Mouse (Mus musculus) embryonic facial prominence, embryonic 12.5 days (tissue): Measurements from ENCODE around the gene Grik4. TPM values are rescaled to one million over a fixed set of nuclear protein-coding genes. Genes with fewer than 3 reads are reported as not detected.

ENCODE experiments used
- ATAC-seq: fragments of 200-750 bp; cut with Nextera tagmentation; 2 replicates; pipeline ENCODE4 v1.8.0; 2017; ENCODE audit not compliant: insufficient number of reproducible peaks, insufficient read depth, low FRiP score, low TSS enrichment
- H3K27ac ChIP-seq: fragments of 300-500 bp; sonication (generic); 2 replicates; pipeline ENCODE4 v1.5.1; 2016; ENCODE audit warnings: mild to moderate bottlenecking
- H3K27me3 ChIP-seq: fragments of 300-500 bp; sonication (generic); 2 replicates; pipeline ENCODE4 v1.6.1; 2016; ENCODE audit warnings: mild to moderate bottlenecking, moderate library complexity
- H3K36me3 ChIP-seq: fragments of 300-500 bp; sonication (generic); 2 replicates; pipeline ENCODE4 v1.6.1; 2016; ENCODE audit warnings: mild to moderate bottlenecking
- H3K4me1 ChIP-seq: fragments of 300-500 bp; sonication (generic); 2 replicates; pipeline ENCODE4 v1.6.1; 2016
- H3K4me2 ChIP-seq: fragments of 300-500 bp; sonication (generic); replicated peaks from 2 replicates; pipeline ENCODE4 v1.6.1; 2016; ENCODE audit warnings: mild to moderate bottlenecking, moderate library complexity
- H3K4me3 ChIP-seq: fragments of 300-500 bp; sonication (generic); 2 replicates; pipeline ENCODE4 v1.5.1; 2016; ENCODE audit warnings: mild to moderate bottlenecking
- H3K9ac ChIP-seq: fragments of 300-500 bp; sonication (generic); 2 replicates; pipeline ENCODE4 v1.6.1; 2016; ENCODE audit warnings: mild to moderate bottlenecking, moderate library complexity
- H3K9me3 ChIP-seq: fragments of 300-500 bp; sonication (generic); 2 replicates; pipeline ENCODE4 v1.6.1; 2016; ENCODE audit warnings: mild to moderate bottlenecking, moderate library complexity
- WGBS: fragments of 180-500 bp; shearing (Covaris S2); methylation state at CpG from one replicate; pipeline ENCODE4 v1.1.7; 2016; 5-methylcytosine and 5-hydroxymethylcytosine counted together
- polyA plus RNA-seq: library from polyadenylated mRNA; unstranded; fragments of >200 nt; fragmentation: Nextera tagmentation; extraction: Ambion mirVana; gene quantifications from 2 replicates; pipeline ENCODE4 v1.2.1, GENCODE M21; 2016

The Grik4 gene
- polyA plus RNA-seq, 1 experiment from 2014 or later: 3.8 TPM

GRCm38 (mm10) chr9:42647596-42647995, 296.7 kb downstream of the Grik4 start:
- 63% methylated on average over 3 of the region's 3 CpGs for WGBS
- no peak for ATAC-seq

GRCm38 (mm10) chr9:42646821-42647220, 297.5 kb downstream of the Grik4 start:
- no peaks in the 10 kb centered on the region for H3K27me3 ChIP-seq
- H3K4me2 ChIP-seq: no peak overlapping the region
- H3K9me3 ChIP-seq: no peaks in the 10 kb centered on the region
- no peaks in the 10 kb centered on the region for H3K36me3 ChIP-seq
- 63% methylated on average over 10 of the region's 10 CpGs for WGBS
- ATAC-seq: no peak
- no peak overlapping the region for H3K4me3 ChIP-seq
- H3K4me1 ChIP-seq: peaks cover 3% of the 10 kb centered on the region; the same call in 1 of the 2 replicates
- no peak overlapping the region for H3K9ac ChIP-seq
- H3K27ac ChIP-seq: no peak overlapping the region

More at GRCm38 (mm10) chr9:42647596-42647995, 296.7 kb downstream of the Grik4 start:
- Histone ChIP-seq H3K4me1 (peaks cover 3% of the 10 kb centered on the region; the same call in 1 of the 2 replicates), H3K27ac (no peak overlapping the region), H3K9me3 (no peaks in the 10 kb centered on the region), H3K4me3 (no peak overlapping the region), H3K36me3 (no peaks in the 10 kb centered on the region), H3K27me3 (no peaks in the 10 kb centered on the region), H3K9ac (no peak overlapping the region), H3K4me2 (no peak overlapping the region)

- H3K9ac ChIP-seq: no peak overlapping the region
- no peak for ATAC-seq
- 92% methylated on average over 5 of the region's 5 CpGs for WGBS
- no peak overlapping the region for H3K27ac ChIP-seq
- H3K4me2 ChIP-seq: no peak overlapping the region
- no peaks in the 10 kb centered on the region for H3K27me3 ChIP-seq
- no peak overlapping the region for H3K4me3 ChIP-seq
- H3K4me1 ChIP-seq: peaks cover 3% of the 10 kb centered on the region; the same call in 1 of the 2 replicates
- no peaks in the 10 kb centered on the region for H3K36me3 ChIP-seq
- H3K9me3 ChIP-seq: no peaks in the 10 kb centered on the region
Observed at GRCm38 (mm10) chr9:42645161-42645560, 299.1 kb downstream of the Grik4 start.

- no peak overlapping the region for H3K9ac ChIP-seq
- 58% methylated on average over 5 of the region's 5 CpGs for WGBS
- no peak overlapping the region for H3K4me2 ChIP-seq
- no peak overlapping the region for H3K4me3 ChIP-seq
- H3K36me3 ChIP-seq: no peaks in the 10 kb centered on the region
- no peak overlapping the region for H3K27ac ChIP-seq
- no peak for ATAC-seq
- H3K27me3 ChIP-seq: no peaks in the 10 kb centered on the region
- no peaks in the 10 kb centered on the region for H3K9me3 ChIP-seq
- H3K4me1 ChIP-seq: peaks cover 3% of the 10 kb centered on the region; the same call in 1 of the 2 replicates
Observed at GRCm38 (mm10) chr9:42642821-42643220, 301.5 kb downstream of the Grik4 start.

DNA sequence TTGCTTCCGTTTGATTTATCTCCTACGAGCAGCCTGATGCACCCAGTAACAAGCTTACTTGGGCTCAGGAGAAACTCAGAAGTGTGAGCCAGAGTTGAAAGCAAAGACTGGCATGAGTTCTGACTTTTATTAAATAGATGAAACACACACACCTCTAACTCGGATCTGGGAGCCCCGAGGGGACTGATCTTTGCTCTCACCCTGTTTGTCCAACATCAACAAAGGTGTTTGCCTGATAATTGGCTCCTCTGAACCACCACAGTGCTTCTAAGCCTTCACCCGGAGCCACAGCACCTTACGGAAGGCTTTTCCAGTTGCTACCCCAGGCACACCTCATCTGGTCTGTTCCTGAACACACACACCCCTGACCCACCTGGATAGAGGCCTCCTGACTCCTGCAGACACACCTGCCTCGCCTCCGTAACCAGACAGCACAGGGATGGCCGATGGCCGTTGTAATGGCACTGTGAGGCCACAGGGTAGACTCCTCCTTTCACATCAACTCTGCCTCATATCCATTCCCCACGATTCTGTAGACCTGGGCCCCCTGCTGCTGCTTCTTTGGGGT, 302.7 kb downstream of the Grik4 start:
- ATAC-seq: no peak
- Histone ChIP-seq H3K4me3 (no peak overlapping the region), H3K36me3 (no peaks in the 10 kb centered on the region), H3K4me2 (no peak overlapping the region), H3K4me1 (no peaks in the 10 kb centered on the region), H3K9ac (no peak overlapping the region), H3K9me3 (no peaks in the 10 kb centered on the region), H3K27me3 (no peaks in the 10 kb centered on the region), H3K27ac (no peak overlapping the region)
- 68% methylated on average over 11 of the region's 11 CpGs for WGBS

GRCm38 (mm10) chr9:42636446-42636845, 307.8 kb downstream of the Grik4 start:
- Histone ChIP-seq H3K27me3 (no peaks in the 10 kb centered on the region), H3K4me3 (no peak overlapping the region), H3K4me1 (no peaks in the 10 kb centered on the region), H3K36me3 (no peaks in the 10 kb centered on the region), H3K27ac (no peak overlapping the region), H3K4me2 (no peak overlapping the region), H3K9me3 (no peaks in the 10 kb centered on the region), H3K9ac (no peak overlapping the region)
- 70% methylated on average over 10 of the region's 10 CpGs for WGBS
- no peak for ATAC-seq

DNA sequence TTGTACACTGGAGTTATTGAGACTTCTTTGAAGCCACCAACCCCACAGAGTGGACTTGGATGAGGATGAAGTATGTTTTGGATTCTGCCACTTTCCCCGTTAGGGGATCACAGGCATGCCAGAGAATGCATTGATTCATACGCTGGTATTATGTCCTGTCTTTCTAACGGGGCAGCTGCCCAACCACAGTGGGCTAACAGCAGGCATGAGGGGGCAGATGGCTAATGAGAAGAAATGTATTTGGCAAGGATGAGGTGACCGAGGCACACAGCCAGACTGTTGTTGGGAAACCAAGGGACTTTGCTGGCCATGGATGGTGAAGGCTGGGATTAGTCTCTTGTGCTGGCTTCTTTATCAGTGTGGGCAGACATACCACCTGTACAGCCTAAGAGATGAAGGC, 312.8 kb downstream of the Grik4 start:
- Histone ChIP-seq H3K9ac (no peak overlapping the region), H3K4me2 (no peak overlapping the region), H3K9me3 (no peaks in the 10 kb centered on the region), H3K27ac (no peak overlapping the region), H3K4me3 (no peak overlapping the region), H3K36me3 (no peaks in the 10 kb centered on the region), H3K4me1 (no peaks in the 10 kb centered on the region), H3K27me3 (no peaks in the 10 kb centered on the region)
- ATAC-seq: no peak
- 87% methylated on average over 4 of the region's 4 CpGs for WGBS

DNA sequence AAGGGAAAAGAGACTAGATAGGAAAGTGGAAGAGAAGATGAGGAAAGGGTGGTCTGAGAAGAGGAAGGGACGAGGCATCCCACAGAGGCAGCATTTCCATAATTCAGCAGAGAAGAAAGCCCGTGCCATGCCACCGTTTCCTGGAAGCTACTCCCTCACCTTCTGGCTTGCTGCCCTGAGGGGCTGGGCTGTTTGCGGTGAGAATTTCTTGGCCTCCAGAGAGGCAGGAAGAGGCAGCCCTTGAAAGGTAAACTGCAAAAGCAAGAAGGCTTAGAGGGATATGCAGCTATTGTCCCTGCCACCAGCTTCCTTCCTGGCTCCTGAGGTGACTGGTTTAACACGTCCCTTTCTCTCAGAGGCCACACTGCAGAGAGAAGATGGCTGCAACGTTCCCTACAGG, 316.7 kb downstream of the Grik4 start:
- no peaks in the 10 kb centered on the region for H3K9me3 ChIP-seq
- no peak for ATAC-seq
- H3K9ac ChIP-seq: no peak overlapping the region
- H3K36me3 ChIP-seq: no peaks in the 10 kb centered on the region
- H3K4me2 ChIP-seq: no peak overlapping the region
- 17% methylated on average over 6 of the region's 6 CpGs for WGBS
- H3K4me1 ChIP-seq: 0 out of 2 replicates have a peak, but pooled peaks cover 3% of the 10 kb centered on the region
- no peak overlapping the region for H3K4me3 ChIP-seq
- H3K27ac ChIP-seq: no peak overlapping the region
- no peaks in the 10 kb centered on the region for H3K27me3 ChIP-seq

DNA sequence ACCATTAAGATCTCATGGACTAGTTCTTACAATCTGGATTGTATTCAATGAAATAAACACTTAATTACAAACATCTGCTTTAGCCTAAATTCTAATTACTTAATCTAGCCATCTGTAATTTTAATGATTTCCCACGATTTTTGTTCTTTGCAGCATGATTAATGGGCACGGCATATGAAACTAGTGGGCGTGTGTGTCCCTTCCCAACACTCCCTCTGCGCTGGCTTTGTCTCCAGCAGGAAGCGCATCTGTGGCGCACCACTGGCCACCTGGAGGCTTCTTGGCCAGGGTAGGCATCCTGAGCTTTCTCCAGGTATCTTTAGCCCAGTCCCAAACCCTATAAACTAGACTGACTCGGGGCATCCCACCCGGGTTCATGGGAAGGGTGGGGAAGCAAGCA, 317.1 kb downstream of the Grik4 start:
- no peak overlapping the region for H3K27ac ChIP-seq

DNA sequence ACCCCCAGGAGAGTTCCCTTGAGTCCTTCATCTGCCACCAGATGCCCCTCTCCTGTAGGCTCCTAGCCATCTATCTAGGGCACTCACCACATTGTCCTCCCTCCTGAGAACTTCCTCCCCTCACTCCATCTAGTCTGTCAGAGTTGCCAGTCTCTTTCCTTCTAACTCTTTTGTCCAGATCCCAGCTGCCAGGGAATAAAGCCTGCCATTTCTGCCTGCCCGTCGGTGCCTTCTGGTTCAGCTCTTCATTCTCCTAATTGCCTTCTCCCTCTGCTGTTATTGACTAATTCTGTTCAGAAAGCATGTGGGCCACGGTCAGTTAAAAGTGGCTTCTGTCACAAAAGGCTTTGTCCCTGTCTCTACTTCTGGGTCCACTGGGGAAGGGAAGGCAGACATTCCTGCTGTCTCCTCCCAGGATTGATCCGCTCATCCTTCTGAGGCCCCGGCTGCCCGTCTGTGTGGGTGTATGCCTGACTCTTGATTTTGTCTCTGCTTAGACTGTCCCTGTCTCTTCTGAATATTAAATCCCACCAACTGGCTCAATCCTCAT, 318.0 kb downstream of the Grik4 start:
- no peak overlapping the region for H3K4me3 ChIP-seq
- H3K9ac ChIP-seq: no peak overlapping the region
- H3K36me3 ChIP-seq: no peaks in the 10 kb centered on the region
- WGBS: 44% methylated on average over 6 of the region's 6 CpGs
- no peaks in the 10 kb centered on the region for H3K9me3 ChIP-seq
- 0 out of 2 replicates have a peak, but pooled peaks cover 3% of the 10 kb centered on the region for H3K4me1 ChIP-seq
- no peak for ATAC-seq
- no peak overlapping the region for H3K4me2 ChIP-seq
- no peaks in the 10 kb centered on the region for H3K27me3 ChIP-seq
- H3K27ac ChIP-seq: no peak overlapping the region

More for the DNA sequence above, 317.1 kb downstream of the Grik4 start:
- Histone ChIP-seq H3K9me3 (no peaks in the 10 kb centered on the region), H3K4me1 (0 out of 2 replicates have a peak, but pooled peaks cover 3% of the 10 kb centered on the region), H3K27me3 (no peaks in the 10 kb centered on the region), H3K9ac (no peak overlapping the region), H3K36me3 (no peaks in the 10 kb centered on the region), H3K4me2 (no peak overlapping the region), H3K4me3 (no peak overlapping the region)
- 51% methylated on average over 8 of the region's 8 CpGs for WGBS
- no peak for ATAC-seq

DNA sequence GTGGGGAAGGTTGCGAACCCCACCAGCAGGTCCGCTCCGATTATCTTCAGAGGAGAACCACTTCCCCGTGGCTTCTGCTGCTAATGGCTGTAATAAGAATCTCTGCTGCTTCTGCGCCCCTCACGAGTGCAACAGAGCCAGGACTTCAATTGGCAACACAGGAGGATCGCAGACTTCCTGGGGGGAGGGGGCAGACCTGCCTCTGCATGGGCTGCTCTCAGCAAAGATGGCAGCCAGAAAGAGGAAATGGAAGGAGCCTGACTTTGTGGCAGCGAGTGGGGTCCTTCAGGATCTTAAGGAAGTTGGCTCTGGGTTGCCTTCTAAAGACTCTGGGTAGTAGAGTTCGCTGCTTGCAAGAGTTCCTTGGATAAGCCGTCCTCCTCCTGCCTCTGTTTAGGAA, 329.9 kb downstream of the Grik4 start:
- no peaks in the 10 kb centered on the region for H3K27me3 ChIP-seq
- peaks cover 11% of the 10 kb centered on the region for H3K4me1 ChIP-seq
- no peaks in the 10 kb centered on the region for H3K36me3 ChIP-seq
- no peak for ATAC-seq
- 44% methylated on average over 10 of the region's 10 CpGs for WGBS
- no peak overlapping the region for H3K4me2 ChIP-seq
- no peak overlapping the region for H3K4me3 ChIP-seq
- H3K9me3 ChIP-seq: no peaks in the 10 kb centered on the region
- H3K27ac ChIP-seq: no peak overlapping the region
- no peak overlapping the region for H3K9ac ChIP-seq

- no peak overlapping the region for H3K27ac ChIP-seq
- no peaks in the 10 kb centered on the region for H3K27me3 ChIP-seq
- H3K4me1 ChIP-seq: peaks cover 11% of the 10 kb centered on the region
- H3K9me3 ChIP-seq: no peaks in the 10 kb centered on the region
- H3K4me2 ChIP-seq: no peak overlapping the region
- H3K4me3 ChIP-seq: no peak overlapping the region
- 38% methylated on average over 6 of the region's 6 CpGs for WGBS
- ATAC-seq: no peak
- no peaks in the 10 kb centered on the region for H3K36me3 ChIP-seq
- no peak overlapping the region for H3K9ac ChIP-seq
Observed at GRCm38 (mm10) chr9:42613827-42614226, 330.5 kb downstream of the Grik4 start.
